Mouse (Mus musculus) right cerebral cortex, postnatal 10 days (tissue): ENCODE results near the gene Cadm3.

ENCODE experiments used
- DNase-seq, 2 experiments: peaks; one replicate each; pipeline ENCODE4 v3.0.0; 2021; ENCODE audit warnings: low spot score in 2 of 2

Cadm3 gene

GRCm38 (mm10) chr1:173367356-173368046 lies at the start of gene Cadm3:
Cadm3 (minus strand) TSS chr1:173367695.
- peak; percentile 91 to 93 for DNase-seq

DNA sequence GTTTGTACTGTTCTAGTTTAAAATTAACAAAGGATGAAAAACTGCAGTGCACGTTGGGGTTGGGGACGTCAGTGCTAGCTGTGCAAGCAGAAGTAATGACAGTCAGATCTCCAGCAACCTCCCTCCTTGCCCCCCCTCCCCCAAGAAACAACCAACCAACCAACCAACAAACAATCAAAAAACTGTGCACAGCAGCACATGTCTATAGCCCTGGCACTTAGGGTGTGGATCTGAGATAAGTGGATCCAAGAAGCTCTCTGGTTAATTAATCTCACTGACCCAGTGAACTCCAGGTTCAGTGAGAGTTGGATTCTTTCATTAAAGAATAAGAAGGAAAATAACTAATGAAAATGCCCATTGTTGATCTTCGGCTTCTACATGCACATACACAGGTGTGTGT lies 47.1 kb upstream of the Cadm3 start:
- DNase-seq = no peak

- no peak for DNase-seq
Measured at GRCm38 (mm10) chr1:173411863-173412262, 44.4 kb upstream of the Cadm3 start.

DNA sequence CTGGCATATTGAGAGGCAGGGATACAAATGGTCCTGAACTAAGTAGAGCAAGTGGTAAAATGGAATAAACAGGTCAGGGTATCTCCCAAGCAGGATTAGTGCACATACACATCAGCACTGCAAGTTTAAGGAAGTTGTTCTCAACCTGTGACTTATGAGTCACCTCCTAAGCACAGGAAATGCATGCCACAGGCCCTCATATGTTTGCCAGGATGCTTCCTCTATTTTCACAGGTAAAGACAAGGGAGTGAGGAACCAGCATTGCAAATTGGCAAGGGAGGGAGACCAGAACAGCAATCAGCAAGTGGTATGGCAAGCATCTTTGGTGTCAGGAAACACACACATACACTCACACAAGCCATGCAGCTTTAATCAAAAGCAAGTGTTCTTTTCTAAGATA lies 41.6 kb upstream of the Cadm3 start:
- peak in 1 of 2 experiments; percentile 14 for DNase-seq

- no peak for DNase-seq
Measured at GRCm38 (mm10) chr1:173404696-173405309, 37.3 kb upstream of the Cadm3 start.

DNA sequence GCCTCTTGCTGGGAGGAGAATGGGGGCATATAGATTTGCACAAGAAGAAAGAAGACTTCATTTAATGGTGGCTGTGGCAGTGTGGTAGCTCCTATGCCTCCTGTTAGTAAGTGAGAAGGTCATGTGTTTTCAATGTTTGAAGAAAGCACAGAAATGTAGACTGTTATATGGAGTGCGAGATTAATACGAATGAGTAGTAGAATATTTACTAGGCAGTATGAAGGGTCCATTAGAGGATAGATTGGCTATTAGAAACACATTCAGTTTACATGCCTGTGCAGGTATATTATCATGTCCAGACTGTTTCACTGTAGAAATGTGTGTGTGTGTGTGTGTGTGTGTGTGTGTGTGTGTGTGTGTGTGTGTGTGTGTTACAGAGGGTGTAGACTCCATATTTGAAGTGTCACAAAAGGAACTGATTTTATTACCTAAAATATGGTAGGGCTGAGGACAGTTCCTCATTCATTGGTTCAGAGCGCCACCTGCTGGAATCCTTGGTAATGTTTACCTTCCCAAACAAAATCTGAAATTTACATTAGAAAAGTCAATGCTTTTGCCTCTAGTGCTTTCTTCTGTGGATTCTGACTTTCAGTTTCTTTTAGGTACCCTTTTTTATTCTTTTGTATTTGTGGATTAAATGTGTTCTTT lies 31.0 kb upstream of the Cadm3 start:
- DNase-seq = peak; percentile 74 to 89

DNA sequence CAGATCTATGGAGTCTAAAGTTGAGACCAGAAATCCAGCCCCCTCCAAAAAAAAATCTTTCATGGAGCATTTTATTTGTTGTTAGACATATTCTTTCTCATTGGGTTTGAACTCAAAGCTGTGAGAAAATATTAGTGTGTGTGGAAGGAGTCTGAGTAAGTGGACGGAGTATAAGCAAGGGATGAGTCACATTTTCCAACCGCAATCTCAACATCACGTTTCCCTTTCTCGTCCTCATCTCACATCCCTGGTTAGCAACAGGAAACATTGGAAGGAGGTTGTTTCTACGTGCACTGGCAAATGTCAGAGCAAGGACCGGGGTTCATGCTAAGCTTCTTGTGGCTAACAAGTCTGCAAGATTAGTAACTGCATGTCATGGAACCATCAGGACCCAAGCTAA lies 24.3 kb upstream of the Cadm3 start:
- DNase-seq = no peak

GRCm38 (mm10) chr1:173389901-173390401 lies 22.5 kb upstream of the Cadm3 start:
- peak; percentile 93 to 95 for DNase-seq

DNA sequence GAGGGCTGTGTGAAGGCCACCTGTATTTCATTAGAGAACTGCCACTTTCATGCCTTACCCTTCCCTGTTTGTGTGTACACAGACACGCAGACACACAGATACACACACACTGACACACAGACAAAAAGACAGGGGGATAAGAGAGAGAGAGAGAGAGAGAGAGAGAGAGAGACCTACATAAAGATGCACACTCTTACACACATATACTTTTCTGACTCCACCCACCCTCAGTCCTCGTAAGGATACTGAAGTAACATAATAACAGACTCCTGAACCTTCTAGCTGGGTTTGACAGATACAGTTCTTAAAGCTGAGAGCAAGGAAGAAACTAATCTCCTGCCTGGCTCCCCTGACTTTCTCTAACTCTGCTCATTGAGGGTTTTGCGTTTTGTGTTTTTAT lies 21.9 kb upstream of the Cadm3 start:
- no peak for DNase-seq

- DNase-seq = no peak
Measured at GRCm38 (mm10) chr1:173381436-173381835, 13.9 kb upstream of the Cadm3 start.

GRCm38 (mm10) chr1:173377380-173378112 lies 10.1 kb upstream of the Cadm3 start:
- peak; percentile 87 to 88 for DNase-seq

GRCm38 (mm10) chr1:173374020-173374419 lies 6.5 kb upstream of the Cadm3 start:
- no peak for DNase-seq

DNA sequence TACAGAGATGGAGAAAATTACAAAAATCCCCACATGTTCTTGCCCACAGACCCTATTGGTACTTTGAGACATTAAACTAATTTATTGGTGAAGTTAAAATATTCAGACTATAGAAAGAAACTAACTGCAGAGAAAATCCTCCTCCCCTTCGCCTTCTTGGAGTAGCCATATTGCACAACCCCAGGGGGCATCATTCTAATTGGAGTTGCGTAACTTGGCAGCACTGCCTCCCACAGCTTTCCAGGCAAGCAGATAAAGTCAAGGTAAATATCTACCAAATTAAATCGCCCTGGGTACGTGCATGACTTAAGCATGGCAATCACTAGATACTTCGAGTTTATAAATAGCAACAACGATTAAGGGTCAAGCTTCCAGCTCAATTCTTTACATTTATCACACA lies 4.1 kb upstream of the Cadm3 start:
- no peak for DNase-seq

DNA sequence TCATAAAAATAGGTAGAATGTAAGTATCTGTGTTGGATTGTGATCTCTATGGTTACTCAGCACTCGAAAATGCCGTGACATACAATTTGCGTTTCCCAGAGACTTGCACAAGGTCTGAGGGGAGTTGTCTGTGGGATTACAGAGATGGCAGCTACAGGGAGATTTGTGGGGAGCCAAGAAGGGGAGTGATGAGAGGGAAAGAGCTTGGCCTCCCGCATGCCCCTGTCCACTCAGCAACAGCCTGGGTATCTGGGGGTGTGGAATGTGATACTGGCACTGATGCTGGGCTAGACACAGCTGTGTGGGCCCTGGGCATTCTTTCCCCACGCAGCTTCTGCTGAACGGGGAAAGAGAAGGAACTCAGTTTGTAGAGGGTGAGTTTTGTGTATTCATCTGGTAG lies 3.0 kb upstream of the Cadm3 start:
- DNase-seq = no peak

- DNase-seq = no peak
Measured at GRCm38 (mm10) chr1:173369611-173370010, 2.1 kb upstream of the Cadm3 start.

- DNase-seq = peak; percentile 63 to 72
Measured at GRCm38 (mm10) chr1:173366701-173367355, 667 bp downstream of the Cadm3 start.

DNA sequence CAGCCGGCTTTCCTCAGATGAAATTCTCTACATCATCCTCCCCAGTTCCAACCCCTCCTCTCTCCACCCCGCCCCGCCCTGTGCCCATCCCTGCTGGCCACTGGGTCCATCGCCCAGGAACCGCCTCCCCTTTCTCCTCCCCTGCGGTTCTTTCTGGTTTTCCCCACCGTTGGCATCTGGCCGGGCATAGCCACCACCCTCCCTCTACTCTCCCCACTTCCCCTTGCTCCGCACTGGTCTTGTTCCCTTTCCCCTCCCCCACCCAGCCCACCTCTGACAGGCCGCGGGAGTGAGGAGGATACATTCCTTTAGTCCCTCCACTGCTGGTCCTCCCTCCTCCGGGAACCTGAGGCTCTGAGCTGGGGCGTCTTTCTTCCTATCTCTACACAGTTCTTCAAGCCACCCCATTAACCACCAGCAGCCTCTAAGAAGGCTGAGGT lies 1.5 kb downstream of the Cadm3 start:
- DNase-seq = peak in 1 of 2 experiments; percentile 50

- DNase-seq = peak; percentile 55 to 67
Measured at GRCm38 (mm10) chr1:173364125-173364800, 3.2 kb downstream of the Cadm3 start.

DNA sequence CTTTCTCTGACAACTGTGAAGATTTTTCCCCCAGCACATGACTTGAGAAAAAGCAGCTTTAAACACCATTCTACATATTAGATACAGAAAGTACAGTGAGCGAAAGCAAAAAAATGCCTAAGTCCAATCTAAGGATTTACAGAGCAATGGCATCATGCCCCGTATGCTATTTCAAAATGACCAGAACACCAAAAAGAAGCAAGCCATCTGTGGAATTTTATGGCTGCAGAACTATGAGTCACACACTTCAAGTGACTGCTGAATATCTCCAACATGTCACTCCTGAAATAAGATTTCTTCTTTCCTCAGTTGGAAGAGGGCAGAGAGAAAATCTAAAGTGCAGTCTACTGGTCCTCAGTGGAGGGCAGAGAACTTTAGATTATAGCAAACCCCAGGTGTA lies 4.1 kb downstream of the Cadm3 start:
- DNase-seq = no peak

DNA sequence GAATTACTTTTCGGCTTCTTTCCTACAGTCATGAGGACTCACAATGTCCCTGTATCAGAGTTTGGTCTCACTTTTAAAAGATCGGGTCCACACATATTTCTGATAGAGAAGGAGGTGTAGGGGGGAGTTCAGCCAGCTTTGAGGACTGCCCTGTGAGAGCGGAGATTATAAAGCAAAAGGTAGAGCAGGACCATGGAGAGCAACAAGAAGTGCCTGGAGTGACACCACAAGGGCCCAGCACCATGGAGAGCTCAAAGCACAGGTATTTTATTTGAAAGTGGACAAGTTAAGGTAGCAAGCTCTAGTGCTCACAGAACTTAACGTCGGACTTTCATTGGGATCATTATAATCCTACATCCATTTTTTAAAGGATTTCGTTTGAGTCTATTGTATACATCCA lies 5.8 kb downstream of the Cadm3 start:
- DNase-seq = no peak
